Mouse (Mus musculus) cortical plate, adult 2 months (tissue): ENCODE results near the gene Cul1.

ENCODE experiments used
- CTCF ChIP-seq: fragments of 200-500 bp; IDR thresholded peaks from 2 replicates; pipeline ENCODE4 v1.5.1; 2011; ENCODE audit warnings: mild to moderate bottlenecking, control low read depth, low read length; ENCODE audit not compliant: insufficient read depth; ENCODE audit errors: extremely low read depth
- POLR2A ChIP-seq: fragments of 200-500 bp; IDR thresholded peaks from 2 replicates; pipeline ENCODE4 v1.6.1; 2011; ENCODE audit warnings: mild to moderate bottlenecking, low read length, control low read depth; ENCODE audit not compliant: insufficient read depth; ENCODE audit errors: extremely low read depth

DNA sequence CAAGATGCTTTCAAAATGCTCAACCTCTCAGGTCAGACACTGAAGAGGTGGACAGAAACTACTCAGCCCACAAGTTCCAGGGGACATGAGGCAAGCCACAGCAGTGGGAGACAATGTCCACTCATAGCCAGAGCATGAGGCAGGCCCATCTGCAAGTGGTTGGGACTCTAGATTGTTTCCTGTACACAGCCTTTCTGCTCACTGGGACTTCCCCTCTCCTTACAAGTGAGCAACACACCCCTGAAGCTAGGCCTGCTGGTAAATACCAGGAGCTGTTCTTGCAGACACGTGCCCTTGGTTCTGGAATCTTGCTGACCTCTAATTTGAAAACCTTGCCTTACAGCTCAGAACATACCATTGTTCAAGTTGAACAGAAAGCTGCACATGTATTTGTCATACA is 79.3 kb downstream of the Cul1 start:
- no peak for TF ChIP-seq CTCF
- TF ChIP-seq POLR2A: no peak
